Mouse (Mus musculus): Measurements from ENCODE around the gene Gm43302.
"Not testable (repeated sequence)": the region's sequence is repeated elsewhere in the genome, so short reads cannot be mapped to it uniquely, and the experiment has no call there.

Gene Gm43302

GRCm38 (mm10) chr5:105293226-105294165 lies at the start of gene Gm43302, which contains the start of gene Gbp6:
Gene Gm43302, minus strand, starts transcription at chr5:105293695.
Gene Gbp6, minus strand, starts transcription at chr5:105293698.
- not testable (repeated sequence) for DNase-seq

- DNase-seq, result no peak
Observed at GRCm38 (mm10) chr5:105341281-105341680, 47.8 kb upstream of the Gm43302 start.

- no peak for DNase-seq
Observed at GRCm38 (mm10) chr5:105322543-105322942, 29.0 kb upstream of the Gm43302 start.

GRCm38 (mm10) chr5:105310941-105311340 lies 17.4 kb upstream of the Gm43302 start:
- DNase-seq, result no peak

GRCm38 (mm10) chr5:105309148-105309547 lies 15.7 kb upstream of the Gm43302 start:
- DNase-seq, result not testable (repeated sequence)

GRCm38 (mm10) chr5:105306946-105307345 lies 13.5 kb upstream of the Gm43302 start:
- not testable (repeated sequence) for DNase-seq

GRCm38 (mm10) chr5:105306159-105306581 lies 12.7 kb upstream of the Gm43302 start:
- no peak for DNase-seq

GRCm38 (mm10) chr5:105305671-105306070 lies 12.2 kb upstream of the Gm43302 start:
- not testable (repeated sequence) for DNase-seq

- no peak for DNase-seq
Observed at GRCm38 (mm10) chr5:105301963-105302362, 8.5 kb upstream of the Gm43302 start.

- DNase-seq, result no peak
Observed at GRCm38 (mm10) chr5:105301531-105301930, 8.0 kb upstream of the Gm43302 start.

- DNase-seq, result no peak
Observed at GRCm38 (mm10) chr5:105295746-105296145, 2.3 kb upstream of the Gm43302 start.

- DNase-seq, result no peak
Observed at GRCm38 (mm10) chr5:105292492-105292891, 1.0 kb downstream of the Gm43302 start.

GRCm38 (mm10) chr5:105290921-105291320 lies 2.6 kb downstream of the Gm43302 start:
- not testable (repeated sequence) for DNase-seq

- not testable (repeated sequence) for DNase-seq
Observed at GRCm38 (mm10) chr5:105260673-105261072, 32.8 kb downstream of the Gm43302 start.

- no peak for DNase-seq
Observed at GRCm38 (mm10) chr5:105252491-105252890, 41.0 kb downstream of the Gm43302 start.

- DNase-seq, result not testable (repeated sequence)
Observed at GRCm38 (mm10) chr5:105244741-105245140, 48.8 kb downstream of the Gm43302 start.

GRCm38 (mm10) chr5:105240982-105241381 lies 52.5 kb downstream of the Gm43302 start:
- DNase-seq, result not testable (repeated sequence)

- not testable (repeated sequence) for DNase-seq
Observed at GRCm38 (mm10) chr5:105239483-105240047, 53.9 kb downstream of the Gm43302 start, which contains the start of gene Gbp10. Gene Gbp10, minus strand, starts transcription at chr5:105239533.

GRCm38 (mm10) chr5:105238402-105238801 lies 55.1 kb downstream of the Gm43302 start:
- not testable (repeated sequence) for DNase-seq

GRCm38 (mm10) chr5:105236040-105236439 lies 57.5 kb downstream of the Gm43302 start:
- DNase-seq, result not testable (repeated sequence)

- DNase-seq, result not testable (repeated sequence)
Observed at GRCm38 (mm10) chr5:105208957-105209356, 84.5 kb downstream of the Gm43302 start.

- not testable (repeated sequence) for DNase-seq
Observed at GRCm38 (mm10) chr5:105200791-105201355, 92.6 kb downstream of the Gm43302 start.

GRCm38 (mm10) chr5:105199149-105199548 lies 94.3 kb downstream of the Gm43302 start:
- not testable (repeated sequence) for DNase-seq

All from layer of hippocampus, adult 9-11 months (tissue).